Mouse (Mus musculus) hindbrain, embryonic 11.5 days (tissue): Measurements from ENCODE around the gene Slc39a12. TPM values are rescaled to one million over a fixed set of nuclear protein-coding genes. Genes with fewer than 3 reads are reported as not detected.

Source experiments
- ATAC-seq: fragments of 200-750 bp; cut with Nextera tagmentation; 2 replicates; pipeline ENCODE4 v1.8.0; 2017; ENCODE audit warnings: mild to moderate bottlenecking, moderate TSS enrichment, moderate library complexity; ENCODE audit not compliant: low FRiP score
- DNase-seq: peaks from one replicate; pipeline ENCODE4 v3.0.0-alpha.2; 2015; ENCODE audit warnings: low spot score
- H3K27ac ChIP-seq: fragments of 300-500 bp; sonication (generic); 2 replicates; pipeline ENCODE4 v1.5.1; 2014; ENCODE audit warnings: mild to moderate bottlenecking, low read depth, low read length
- H3K27me3 ChIP-seq: fragments of 300-500 bp; sonication (generic); 2 replicates; pipeline ENCODE4 v1.6.1; 2014; ENCODE audit warnings: mild to moderate bottlenecking, low read length, moderate library complexity, mixed read lengths; ENCODE audit not compliant: control insufficient read depth, insufficient read depth
- H3K36me3 ChIP-seq: fragments of 300-500 bp; sonication (generic); 2 replicates; pipeline ENCODE4 v1.6.1; 2014; ENCODE audit warnings: mild to moderate bottlenecking, low read length, moderate library complexity, mixed read lengths; ENCODE audit not compliant: control insufficient read depth, insufficient read depth
- H3K4me1 ChIP-seq: fragments of 300-500 bp; sonication (generic); replicated peaks from 2 replicates; pipeline ENCODE4 v1.6.1; 2014; ENCODE audit warnings: low read length, mixed read lengths; ENCODE audit not compliant: control insufficient read depth, insufficient read depth
- H3K4me2 ChIP-seq: fragments of 300-500 bp; sonication (generic); replicated peaks from 2 replicates; pipeline ENCODE4 v1.6.1; 2014; ENCODE audit warnings: mild to moderate bottlenecking, low read depth, low read length
- H3K4me3 ChIP-seq: fragments of 300-500 bp; sonication (generic); 2 replicates; pipeline ENCODE4 v1.5.1; 2014; ENCODE audit warnings: low read depth, low read length
- H3K9ac ChIP-seq: fragments of 300-500 bp; sonication (generic); 2 replicates; pipeline ENCODE4 v1.6.1; 2014; ENCODE audit warnings: low read depth, low read length
- H3K9me3 ChIP-seq: fragments of 300-500 bp; sonication (generic); 2 replicates; pipeline ENCODE4 v1.6.1; 2016; ENCODE audit warnings: low read length; ENCODE audit not compliant: control insufficient read depth
- WGBS: fragments of 180-500 bp; shearing (Covaris S2); extraction: QIAGEN DNeasy Blood & Tissue Kit; methylation state at CpG from one replicate; pipeline ENCODE4 v1.1.7; 2014; 5-methylcytosine and 5-hydroxymethylcytosine counted together
- polyA plus RNA-seq: library from polyadenylated mRNA; unstranded; fragments of >200 nt; fragmentation: Nextera tagmentation; extraction: Ambion mirVana; gene quantifications from 2 replicates; pipeline ENCODE4 v1.2.1, GENCODE M21; 2014

Slc39a12 gene
- polyA plus RNA-seq, 1 experiment from 2014 or later, result 1.5 TPM

GRCm38 (mm10) chr2:14543355-14543754, 155.2 kb downstream of the Slc39a12 start:
- no peaks in the 10 kb centered on the region for H3K4me1 ChIP-seq
- no peak overlapping the region for H3K9ac ChIP-seq
- no peaks in the 10 kb centered on the region for H3K36me3 ChIP-seq
- WGBS, result 85% methylated on average over 3 of the region's 3 CpGs
- H3K4me2 ChIP-seq, result no peak overlapping the region
- ATAC-seq (no peak), DNase-seq (no peak)
- H3K4me3 ChIP-seq, result no peak overlapping the region
- H3K27ac ChIP-seq, result no peak overlapping the region
- H3K9me3 ChIP-seq, result no peaks in the 10 kb centered on the region
- H3K27me3 ChIP-seq, result no peaks in the 10 kb centered on the region

GRCm38 (mm10) chr2:14543773-14544172, 155.7 kb downstream of the Slc39a12 start:
- ATAC-seq, result no peak
- Histone ChIP-seq H3K4me1 (no peaks in the 10 kb centered on the region), H3K4me2 (no peak overlapping the region), H3K36me3 (no peaks in the 10 kb centered on the region), H3K9me3 (no peaks in the 10 kb centered on the region), H3K9ac (no peak overlapping the region), H3K27me3 (no peaks in the 10 kb centered on the region), H3K4me3 (no peak overlapping the region), H3K27ac (no peak overlapping the region)
- WGBS, result 92% methylated on average over 2 of the region's 2 CpGs
- no peak for DNase-seq

Other genes starting within 250 kb of the Slc39a12 start
- 0.08 TPM in 1 of 2 replicates, not detected in the other for gene Tmem236, start 213.8 kb upstream of the Slc39a12 start, polyA plus RNA-seq
- gene Mrc1, start 158.9 kb upstream of the Slc39a12 start, polyA plus RNA-seq, result 5.7 and 6.9 TPM in 2 replicates
- gene Cacnb2, start 214.8 kb downstream of the Slc39a12 start, polyA plus RNA-seq, result 1.4 and 2.8 TPM in 2 replicates